Comparison of ENCODE assay signal across 8 mouse cellular contexts in genomic region chr12:54163166-54163565, GRCm38 (mm10). TPM values are rescaled to one million over a fixed set of nuclear protein-coding genes. Genes with fewer than 3 reads are reported as not detected.
DNase-seq lines count a peak whose midpoint lies in the region; ATAC-seq and TF ChIP-seq lines count a peak whose summit lies in the region.

No protein-coding gene starts in this region.

- peak overlapping the region; percentile 56 for H3K9ac ChIP-seq in heart, embryonic 16.5 days (ENCODE audit: low read length)
- no peak overlapping the region for H3K9ac ChIP-seq in embryonic facial prominence, embryonic 13.5 days
- no peak overlapping the region for H3K9ac ChIP-seq in limb, embryonic 11.5 days (ENCODE audit: low read length)
- no peak overlapping the region for H3K9ac ChIP-seq in midbrain, postnatal 0 days (replicated peaks; ENCODE audit: low read length, poor library complexity, severe bottlenecking)

- 0 out of 2 replicates have a peak, but pooled peaks cover 2% of the 10 kb centered on the region for H3K9me3 ChIP-seq in heart, embryonic 16.5 days (replicated peaks; ENCODE audit: control insufficient read depth, low read length)
- no peaks in the 10 kb centered on the region for H3K9me3 ChIP-seq in embryonic facial prominence, embryonic 13.5 days
- no peaks in the 10 kb centered on the region for H3K9me3 ChIP-seq in limb, embryonic 11.5 days (ENCODE audit: control insufficient read depth, low read length)
- no peaks in the 10 kb centered on the region for H3K9me3 ChIP-seq in midbrain, postnatal 0 days (ENCODE audit: low read length)

- no peaks in the 10 kb centered on the region for H3K36me3 ChIP-seq in heart, embryonic 16.5 days (ENCODE audit: control insufficient read depth, insufficient read depth)
- no peaks in the 10 kb centered on the region for H3K36me3 ChIP-seq in embryonic facial prominence, embryonic 13.5 days
- no peaks in the 10 kb centered on the region for H3K36me3 ChIP-seq in limb, embryonic 11.5 days (ENCODE audit: control insufficient read depth, insufficient read depth, low read length)
- no peaks in the 10 kb centered on the region for H3K36me3 ChIP-seq in midbrain, postnatal 0 days (ENCODE audit: insufficient read depth, low read length)

- peak overlapping the region; percentile 73 for H3K4me2 ChIP-seq in heart, embryonic 16.5 days (ENCODE audit: low read depth, low read length)
- peak overlapping the region; percentile 62 for H3K4me2 ChIP-seq in embryonic facial prominence, embryonic 13.5 days
- H3K4me2 ChIP-seq in limb, embryonic 11.5 days (ENCODE audit: low read depth, severe bottlenecking) = peak overlapping the region; percentile 51
- peak overlapping the region; percentile 41 for H3K4me2 ChIP-seq in midbrain, postnatal 0 days (ENCODE audit: low read depth, low read length, poor library complexity, severe bottlenecking)

- DNase-seq in heart, postnatal 14 days = no peak
- DNase-seq in limb, embryonic 11.5 days (ENCODE audit: low spot score) = no peak
- DNase-seq in midbrain, postnatal 0 days (ENCODE audit: low spot score) = no peak
- DNase-seq in cerebellum, postnatal 10 days = no peak
- DNase-seq in left cerebral cortex, adult 9 months (ENCODE audit: low spot score in 2 of 2) = no peak
- no peak for DNase-seq in gastrocnemius, postnatal 14 days

- H3K4me3 ChIP-seq in heart, embryonic 16.5 days (ENCODE audit: low read length) = peak overlapping the region; percentile 50
- H3K4me3 ChIP-seq in embryonic facial prominence, embryonic 13.5 days = peak overlapping the region; percentile 38
- H3K4me3 ChIP-seq in limb, embryonic 11.5 days (ENCODE audit: low read depth, low read length) = peak overlapping the region; percentile 21; the same call in 1 of the 2 replicates
- H3K4me3 ChIP-seq in midbrain, postnatal 0 days (ENCODE audit: low read depth, low read length) = peak overlapping the region; percentile 12

- 16% methylated on average over 4 of the region's 4 CpGs for WGBS in heart, embryonic 16.5 days
- WGBS in embryonic facial prominence, embryonic 13.5 days = 18% methylated on average over 4 of the region's 4 CpGs
- WGBS in limb, embryonic 11.5 days = 8% methylated on average over 4 of the region's 4 CpGs
- 21% methylated on average over 4 of the region's 4 CpGs for whole genome bisulfite sequencing in midbrain, postnatal 0 days

- H3K27me3 ChIP-seq in heart, embryonic 16.5 days (ENCODE audit: control insufficient read depth, insufficient read depth, low read length) = no peaks in the 10 kb centered on the region
- H3K27me3 ChIP-seq in embryonic facial prominence, embryonic 13.5 days = peaks cover 36% of the 10 kb centered on the region
- H3K27me3 ChIP-seq in limb, embryonic 11.5 days (ENCODE audit: control insufficient read depth, insufficient read depth, low read length) = 0 out of 2 replicates have a peak, but pooled peaks cover 3% of the 10 kb centered on the region
- H3K27me3 ChIP-seq in midbrain, postnatal 0 days (ENCODE audit: insufficient read depth, low read length) = no peaks in the 10 kb centered on the region; the same call in 1 of the 2 replicates

- no peak for ATAC-seq in heart, embryonic 16.5 days (replicated peaks; ENCODE audit: extremely low read depth, insufficient read depth, low FRiP score)
- ATAC-seq in embryonic facial prominence, embryonic 13.5 days (ENCODE audit: insufficient number of reproducible peaks, insufficient read depth, low FRiP score, low TSS enrichment, low read depth) = no peak
- no peak for ATAC-seq in limb, embryonic 11.5 days (ENCODE audit: insufficient number of reproducible peaks, low FRiP score, low TSS enrichment, low read depth)
- ATAC-seq in midbrain, postnatal 0 days (ENCODE audit: low FRiP score) = no peak

- intact Hi-C loops in heart, postnatal 14 days (cut with DNase I) = loop anchor here (5.0 kb wide), 2 partner anchors 51 to 324 kb away; no protein-coding TSS in a partner anchor
- intact Hi-C loops in gastrocnemius, postnatal 14 days (cut with DNase I; ENCODE audit: low total_unique reads) = no loop called here

- peaks cover 17% of the 10 kb centered on the region for H3K4me1 ChIP-seq in heart, embryonic 16.5 days (ENCODE audit: control insufficient read depth, insufficient read depth, low read length)
- peaks cover 20% of the 10 kb centered on the region for H3K4me1 ChIP-seq in embryonic facial prominence, embryonic 13.5 days
- H3K4me1 ChIP-seq in limb, embryonic 11.5 days (ENCODE audit: control insufficient read depth, insufficient read depth, low read length) = no peaks in the 10 kb centered on the region
- H3K4me1 ChIP-seq in midbrain, postnatal 0 days (ENCODE audit: insufficient read depth, low read length) = peaks cover 7% of the 10 kb centered on the region; the same call in 1 of the 2 replicates

- TF ChIP-seq CTCF in midbrain, postnatal 0 days (IDR thresholded peaks at IDR 0.05) = no peak

- peak overlapping the region; percentile 69; the same call in 1 of the 2 replicates for H3K27ac ChIP-seq in heart, embryonic 16.5 days (ENCODE audit: low read length)
- H3K27ac ChIP-seq in embryonic facial prominence, embryonic 13.5 days = no peak overlapping the region
- H3K27ac ChIP-seq in limb, embryonic 11.5 days (replicated peaks; ENCODE audit: low read depth, low read length) = 0 out of 2 replicates have a peak overlapping the region, but pooled peaks have one; percentile 3
- no peak overlapping the region for H3K27ac ChIP-seq in midbrain, postnatal 0 days (ENCODE audit: low read depth, low read length)

RNA-seq across cellular contexts. Expression of gene Egln3, which starts 40.5 kb away (rescaled TPM):
- polyA plus RNA-seq in heart, embryonic 16.5 days (2015; fragmentation: Nextera tagmentation; extraction: Ambion mirVana) = 30.5 and 31.4 TPM in 2 replicates
- total RNA-seq in heart, postnatal 14 days (2021) = 10 to 100 TPM; 65.7 to 75.7 TPM
- polyA plus RNA-seq in embryonic facial prominence, embryonic 13.5 days (2015; fragmentation: Nextera tagmentation; extraction: Ambion mirVana) = 6.7 and 7.0 TPM in 2 replicates
- polyA plus RNA-seq in limb, embryonic 11.5 days (2014; fragmentation: Nextera tagmentation; extraction: Ambion mirVana) = 3.9 TPM in 2 replicates
- 8.0 and 11.2 TPM in 2 replicates for total RNA-seq in midbrain, postnatal 0 days (2014; rRNA removed)
- polyA plus RNA-seq in midbrain, postnatal 0 days (2015; fragmentation: Nextera tagmentation; extraction: Ambion mirVana) = 3.5 and 3.6 TPM in 2 replicates
- total RNA-seq in gastrocnemius, postnatal 14 days (2021) = 10 to 100 TPM; 14.0 to 14.1 TPM

Comparison
In these comparisons a context has a peak if more than half of its experiments do, and no peak if none do; other contexts are left out.
1. H3K27ac ChIP-seq: peak in heart, embryonic 16.5 days (single experiment) and limb, embryonic 11.5 days (single experiment); none in embryonic facial prominence, embryonic 13.5 days (single experiment) and midbrain, postnatal 0 days (single experiment).
2. Peak in every context shown above with its lines, with median percentiles within 50 percentile points of each other: H3K4me2 ChIP-seq and H3K4me3 ChIP-seq.